In the genomic region with DNA sequence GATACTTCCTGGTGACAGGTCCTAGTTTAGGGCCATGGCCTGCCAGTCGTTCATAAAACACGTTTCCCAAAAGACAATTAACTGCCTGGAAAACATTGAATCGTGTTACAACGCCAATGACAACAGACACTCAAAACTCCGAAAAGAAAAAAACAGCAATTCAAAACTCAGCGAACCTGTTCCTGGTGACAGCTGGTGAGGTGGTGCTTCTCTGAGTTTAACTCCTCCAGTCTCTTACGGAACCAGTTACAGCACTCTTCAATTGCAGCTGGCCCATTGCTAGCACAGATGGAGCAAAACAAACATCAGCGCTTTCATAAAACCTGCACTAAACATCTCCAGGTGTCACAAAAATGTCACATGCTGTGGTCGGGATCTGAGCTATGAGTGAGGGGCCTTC, we compare ENCODE assay signal across 20 mouse cellular contexts. TPM values are rescaled to one million over a fixed set of nuclear protein-coding genes. Genes with fewer than 3 reads are reported as not detected.
DNase-seq lines count a peak whose midpoint lies in the region; ATAC-seq and TF ChIP-seq lines count a peak whose summit lies in the region.
"Had no signal": no experiment of that assay in that cellular context is flagged by ENCODE, and none has a peak within 500 bp of the region (broad histone marks: within the 10 kb centered on the region; RNA-seq: fewer than 3 reads in every experiment).

No protein-coding gene starts in this region.

- no peak overlapping the region for H3K9ac ChIP-seq in kidney, embryonic 15.5 days
- no peak overlapping the region for H3K9ac ChIP-seq in intestine, postnatal 0 days (ENCODE audit: low read depth, low read length)
- H3K9ac ChIP-seq in forebrain, embryonic 11.5 days (ENCODE audit: low read length) = no peak overlapping the region
- no peak overlapping the region for H3K9ac ChIP-seq in forebrain, embryonic 14.5 days (ENCODE audit: low read length)
- H3K9ac ChIP-seq: embryonic facial prominence, embryonic 12.5 days; forebrain, embryonic 15.5 days; hindbrain, embryonic 12.5 days had no signal

- no peaks in the 10 kb centered on the region for H3K27me3 ChIP-seq in kidney, embryonic 15.5 days
- H3K27me3 ChIP-seq in intestine, postnatal 0 days (replicated peaks; ENCODE audit: control insufficient read depth, insufficient read depth, low read length) = no peaks in the 10 kb centered on the region
- H3K27me3 ChIP-seq in forebrain, embryonic 11.5 days (ENCODE audit: control insufficient read depth, insufficient read depth, low read length) = no peaks in the 10 kb centered on the region
- H3K27me3 ChIP-seq in forebrain, embryonic 14.5 days (replicated peaks; ENCODE audit: control insufficient read depth, insufficient read depth, low read length) = no peaks in the 10 kb centered on the region
- H3K27me3 ChIP-seq: embryonic facial prominence, embryonic 12.5 days; forebrain, embryonic 15.5 days; hindbrain, embryonic 12.5 days had no signal

- intact Hi-C loops in gastrocnemius, adult 2 months (cut with DNase I) = no loop called here

- DNase-seq in gastrocnemius, adult 2 months = no peak
- DNase-seq in gastrocnemius, postnatal 25 days = no peak
- DNase-seq in kidney, postnatal 14 days = no peak
- no peak for DNase-seq in forebrain, embryonic 11.5 days (ENCODE audit: low spot score)
- DNase-seq in forebrain, embryonic 14.5 days (ENCODE audit: low spot score) = no peak
- DNase-seq: adrenal gland, postnatal 10 days; cerebellum, adult 11 months; cerebellum, adult 8-10 months; cerebellum, postnatal 14 days; embryo, embryonic 11 days; gastrocnemius, postnatal 14 days; heart, postnatal 10 days; heart, postnatal 4 days had no signal

- no peak overlapping the region for H3K4me2 ChIP-seq in kidney, embryonic 15.5 days
- H3K4me2 ChIP-seq in intestine, postnatal 0 days (replicated peaks; ENCODE audit: low read depth) = no peak overlapping the region
- no peak overlapping the region for H3K4me2 ChIP-seq in forebrain, embryonic 11.5 days (ENCODE audit: low read depth, low read length, severe bottlenecking)
- no peak overlapping the region for H3K4me2 ChIP-seq in forebrain, embryonic 14.5 days (ENCODE audit: low read length)
- H3K4me2 ChIP-seq: embryonic facial prominence, embryonic 12.5 days; forebrain, embryonic 15.5 days; hindbrain, embryonic 12.5 days had no signal

- H3K9me3 ChIP-seq in kidney, embryonic 15.5 days (replicated peaks) = no peaks in the 10 kb centered on the region
- H3K9me3 ChIP-seq in intestine, postnatal 0 days (ENCODE audit: control insufficient read depth) = no peaks in the 10 kb centered on the region
- H3K9me3 ChIP-seq in forebrain, embryonic 11.5 days (ENCODE audit: control insufficient read depth, low read length) = no peaks in the 10 kb centered on the region
- no peaks in the 10 kb centered on the region for H3K9me3 ChIP-seq in forebrain, embryonic 14.5 days (replicated peaks; ENCODE audit: control insufficient read depth, low read length)
- H3K9me3 ChIP-seq: embryonic facial prominence, embryonic 12.5 days; forebrain, embryonic 15.5 days; heart, embryonic 10.5 days; hindbrain, embryonic 12.5 days had no signal

- H3K4me3 ChIP-seq in gastrocnemius, adult 2 months = no peak overlapping the region; the same call in 1 of the 2 replicates
- no peak overlapping the region for H3K4me3 ChIP-seq in kidney, embryonic 15.5 days (replicated peaks)
- H3K4me3 ChIP-seq in intestine, postnatal 0 days (ENCODE audit: low read depth, low read length) = no peak overlapping the region
- H3K4me3 ChIP-seq in forebrain, embryonic 11.5 days (ENCODE audit: low read depth, low read length) = no peak overlapping the region
- no peak overlapping the region for H3K4me3 ChIP-seq in forebrain, embryonic 14.5 days (ENCODE audit: low read depth, low read length)
- H3K4me3 ChIP-seq: embryonic facial prominence, embryonic 12.5 days; forebrain, embryonic 15.5 days; heart, embryonic 10.5 days; hindbrain, embryonic 12.5 days had no signal

- peak overlapping the region; percentile 87 for H3K27ac ChIP-seq in gastrocnemius, adult 2 months
- no peak overlapping the region; the same call in 1 of the 2 replicates for H3K27ac ChIP-seq in kidney, embryonic 15.5 days
- H3K27ac ChIP-seq in intestine, postnatal 0 days (ENCODE audit: low read depth, low read length) = no peak overlapping the region
- H3K27ac ChIP-seq in forebrain, embryonic 11.5 days (ENCODE audit: low read depth, low read length) = no peak overlapping the region
- no peak overlapping the region for H3K27ac ChIP-seq in forebrain, embryonic 14.5 days (ENCODE audit: low read depth, low read length)
- H3K27ac ChIP-seq: embryonic facial prominence, embryonic 12.5 days; forebrain, embryonic 15.5 days; heart, embryonic 10.5 days; hindbrain, embryonic 12.5 days had no signal

- peak; percentile 13; the same call in 1 of the 2 replicates for ATAC-seq in kidney, embryonic 15.5 days (replicated peaks; ENCODE audit: low FRiP score)
- ATAC-seq in intestine, postnatal 0 days = 0 out of 2 replicates have a peak, but pooled peaks have one; percentile 31
- ATAC-seq in forebrain, embryonic 11.5 days (replicated peaks; ENCODE audit: low FRiP score) = no peak
- no peak for ATAC-seq in forebrain, embryonic 14.5 days
- ATAC-seq: forebrain, embryonic 15.5 days; hindbrain, embryonic 16.5 days had no signal

- 0 out of 2 replicates have a peak, but pooled peaks cover 3% of the 10 kb centered on the region for H3K4me1 ChIP-seq in kidney, embryonic 15.5 days
- no peaks in the 10 kb centered on the region for H3K4me1 ChIP-seq in intestine, postnatal 0 days (replicated peaks; ENCODE audit: control insufficient read depth, insufficient read depth, low read length)
- H3K4me1 ChIP-seq in forebrain, embryonic 11.5 days (replicated peaks; ENCODE audit: control insufficient read depth, insufficient read depth, low read length) = no peaks in the 10 kb centered on the region
- no peaks in the 10 kb centered on the region for H3K4me1 ChIP-seq in forebrain, embryonic 14.5 days (ENCODE audit: control insufficient read depth, insufficient read depth, low read length)
- H3K4me1 ChIP-seq: embryonic facial prominence, embryonic 12.5 days; forebrain, embryonic 15.5 days; heart, embryonic 10.5 days; hindbrain, embryonic 12.5 days had no signal

- 38% methylated on average over 9 of the region's 9 CpGs for WGBS in kidney, embryonic 15.5 days
- 68% methylated on average over 9 of the region's 9 CpGs for WGBS in intestine, postnatal 0 days
- WGBS in forebrain, embryonic 11.5 days = 86% methylated on average over 9 of the region's 9 CpGs
- 84% methylated on average over 9 of the region's 9 CpGs for WGBS in forebrain, embryonic 14.5 days

- peaks cover 71% of the 10 kb centered on the region for H3K36me3 ChIP-seq in kidney, embryonic 15.5 days
- H3K36me3 ChIP-seq in intestine, postnatal 0 days (ENCODE audit: control insufficient read depth, insufficient read depth) = peaks cover 29% of the 10 kb centered on the region
- H3K36me3 ChIP-seq in forebrain, embryonic 11.5 days (ENCODE audit: control insufficient read depth, insufficient read depth, low read length) = no peaks in the 10 kb centered on the region
- H3K36me3 ChIP-seq in forebrain, embryonic 14.5 days (ENCODE audit: control insufficient read depth, insufficient read depth, low read length) = peaks cover 73% of the 10 kb centered on the region

- TF ChIP-seq CTCF in gastrocnemius, adult 2 months (IDR thresholded peaks at IDR 0.05) = no peak
- no peak for TF ChIP-seq CTCF in intestine, postnatal 0 days (IDR thresholded peaks at IDR 0.05; ENCODE audit: low read depth)

RNA-seq across cellular contexts. Expression of gene Agl, which starts 21.4 kb away (rescaled TPM):
- total RNA-seq in gastrocnemius, adult 2 months (2021) = 1,000 to 10,000 TPM in 1 of 2 experiments, 100 to 1,000 TPM in 1; 657 to 1,000 TPM
- total RNA-seq in gastrocnemius, postnatal 25 days (2021) = 100 to 1,000 TPM; 558 to 691 TPM
- 20.6 and 21.3 TPM in 2 replicates for polyA plus RNA-seq in kidney, embryonic 15.5 days (2015; fragmentation: Nextera tagmentation; extraction: Ambion mirVana)
- 6.3 and 6.9 TPM in 2 replicates for polyA plus RNA-seq in intestine, postnatal 0 days (2015; fragmentation: Nextera tagmentation; extraction: Ambion mirVana)
- polyA plus RNA-seq in forebrain, embryonic 11.5 days (2014; fragmentation: Nextera tagmentation; extraction: Ambion mirVana) = 14.9 and 17.4 TPM in 2 replicates
- polyA plus RNA-seq in forebrain, embryonic 14.5 days (2014; fragmentation: Nextera tagmentation; extraction: Ambion mirVana) = 10.7 and 11.8 TPM in 2 replicates

Comparison
In these comparisons a context has a peak if more than half of its experiments do, and no peak if none do; other contexts are left out.
1. ATAC-seq: peak in kidney, embryonic 15.5 days (single experiment) and intestine, postnatal 0 days (single experiment); none in forebrain, embryonic 11.5 days (single experiment) and forebrain, embryonic 14.5 days (single experiment).